Mouse (Mus musculus) MN1 (cell line): ENCODE results near the gene Tmem91.
A peak's percentile ranks its signal among the peaks of the same experiment; 100 is the strongest.

Experiments
- DNase-seq: peaks from one replicate; pipeline ENCODE4 v3.0.0-alpha.2; 2016; ENCODE audit warnings: low spot score

Tmem91 gene

GRCm38 (mm10) chr7:25625594-25626250 is 49.2 kb downstream of the Tmem91 start:
- DNase-seq = peak; percentile 16

GRCm38 (mm10) chr7:25624851-25625250 is 50.1 kb downstream of the Tmem91 start:
- no peak for DNase-seq

- DNase-seq = no peak
Observed at GRCm38 (mm10) chr7:25623857-25624370, 51.1 kb downstream of the Tmem91 start.

GRCm38 (mm10) chr7:25620751-25621150 is 54.2 kb downstream of the Tmem91 start:
- no peak for DNase-seq

- no peak for DNase-seq
Observed at GRCm38 (mm10) chr7:25620101-25620500, 54.9 kb downstream of the Tmem91 start.

GRCm38 (mm10) chr7:25619722-25619991 is 55.3 kb downstream of the Tmem91 start:
- DNase-seq = no peak
